Mouse (Mus musculus) hindbrain, embryonic 11.5 days (tissue): Measurements from ENCODE around the gene Nr4a1. TPM values are rescaled to one million over a fixed set of nuclear protein-coding genes. Genes with fewer than 3 reads are reported as not detected.
A peak's percentile ranks its signal among the peaks of the same experiment; 100 is the strongest.

Experiments
- ATAC-seq: fragments of 200-750 bp; cut with Nextera tagmentation; 2 replicates; pipeline ENCODE4 v1.8.0; 2017; ENCODE audit warnings: mild to moderate bottlenecking, moderate TSS enrichment, moderate library complexity; ENCODE audit not compliant: low FRiP score
- DNase-seq: peaks from one replicate; pipeline ENCODE4 v3.0.0-alpha.2; 2015; ENCODE audit warnings: low spot score
- H3K27ac ChIP-seq: fragments of 300-500 bp; sonication (generic); 2 replicates; pipeline ENCODE4 v1.5.1; 2014; ENCODE audit warnings: mild to moderate bottlenecking, low read depth, low read length
- H3K27me3 ChIP-seq: fragments of 300-500 bp; sonication (generic); 2 replicates; pipeline ENCODE4 v1.6.1; 2014; ENCODE audit warnings: mild to moderate bottlenecking, low read length, moderate library complexity, mixed read lengths; ENCODE audit not compliant: control insufficient read depth, insufficient read depth
- H3K36me3 ChIP-seq: fragments of 300-500 bp; sonication (generic); 2 replicates; pipeline ENCODE4 v1.6.1; 2014; ENCODE audit warnings: mild to moderate bottlenecking, low read length, moderate library complexity, mixed read lengths; ENCODE audit not compliant: control insufficient read depth, insufficient read depth
- H3K4me1 ChIP-seq: fragments of 300-500 bp; sonication (generic); replicated peaks from 2 replicates; pipeline ENCODE4 v1.6.1; 2014; ENCODE audit warnings: low read length, mixed read lengths; ENCODE audit not compliant: control insufficient read depth, insufficient read depth
- H3K4me2 ChIP-seq: fragments of 300-500 bp; sonication (generic); replicated peaks from 2 replicates; pipeline ENCODE4 v1.6.1; 2014; ENCODE audit warnings: mild to moderate bottlenecking, low read depth, low read length
- H3K4me3 ChIP-seq: fragments of 300-500 bp; sonication (generic); 2 replicates; pipeline ENCODE4 v1.5.1; 2014; ENCODE audit warnings: low read depth, low read length
- H3K9ac ChIP-seq: fragments of 300-500 bp; sonication (generic); 2 replicates; pipeline ENCODE4 v1.6.1; 2014; ENCODE audit warnings: low read depth, low read length
- H3K9me3 ChIP-seq: fragments of 300-500 bp; sonication (generic); 2 replicates; pipeline ENCODE4 v1.6.1; 2016; ENCODE audit warnings: low read length; ENCODE audit not compliant: control insufficient read depth
- WGBS: fragments of 180-500 bp; shearing (Covaris S2); extraction: QIAGEN DNeasy Blood & Tissue Kit; methylation state at CpG from one replicate; pipeline ENCODE4 v1.1.7; 2014; 5-methylcytosine and 5-hydroxymethylcytosine counted together
- polyA plus RNA-seq: library from polyadenylated mRNA; unstranded; fragments of >200 nt; fragmentation: Nextera tagmentation; extraction: Ambion mirVana; gene quantifications from 2 replicates; pipeline ENCODE4 v1.2.1, GENCODE M21; 2014

Nr4a1 gene
- polyA plus RNA-seq, 1 experiment from 2014 or later, result 2.2 TPM

- H3K27me3 ChIP-seq, result no peaks in the 10 kb centered on the region
- no peak overlapping the region for H3K4me2 ChIP-seq
- no peak overlapping the region for H3K4me3 ChIP-seq
- no peak for ATAC-seq
- H3K36me3 ChIP-seq, result no peaks in the 10 kb centered on the region
- H3K9me3 ChIP-seq, result no peaks in the 10 kb centered on the region
- WGBS, result 66% methylated on average over 3 of the region's 3 CpGs
- no peaks in the 10 kb centered on the region for H3K4me1 ChIP-seq
- no peak overlapping the region for H3K27ac ChIP-seq
- H3K9ac ChIP-seq, result no peak overlapping the region
- DNase-seq, result no peak
These were observed 10.1 kb upstream of the Nr4a1 start for GRCm38 (mm10) chr15:101244012-101244411.

GRCm38 (mm10) chr15:101246231-101247154 lies 7.6 kb upstream of the Nr4a1 start:
- no peaks in the 10 kb centered on the region for H3K4me1 ChIP-seq
- ATAC-seq (peak; percentile 99), DNase-seq (peak; percentile 95)
- H3K4me2 ChIP-seq, result peak overlapping the region; percentile 39
- WGBS, result 2% methylated on average over 53 of the region's 56 CpGs
- H3K36me3 ChIP-seq, result no peaks in the 10 kb centered on the region
- no peaks in the 10 kb centered on the region for H3K9me3 ChIP-seq
- H3K9ac ChIP-seq, result peak overlapping the region; percentile 47
- 0 out of 2 replicates have a peak overlapping the region, but pooled peaks have one; percentile 44 for H3K27ac ChIP-seq
- H3K4me3 ChIP-seq, result peak overlapping the region; percentile 28
- H3K27me3 ChIP-seq, result no peaks in the 10 kb centered on the region

- no peak for DNase-seq
- H3K9ac ChIP-seq, result no peak overlapping the region
- H3K4me3 ChIP-seq, result no peak overlapping the region
- H3K27me3 ChIP-seq, result no peaks in the 10 kb centered on the region
- no peaks in the 10 kb centered on the region for H3K36me3 ChIP-seq
- no peak overlapping the region for H3K4me2 ChIP-seq
- 83% methylated on average over 1 of the region's 1 CpGs for WGBS
- no peak overlapping the region for H3K27ac ChIP-seq
- no peak for ATAC-seq
- no peaks in the 10 kb centered on the region for H3K9me3 ChIP-seq
- H3K4me1 ChIP-seq, result no peaks in the 10 kb centered on the region
These were observed 6.9 kb upstream of the Nr4a1 start for GRCm38 (mm10) chr15:101247155-101247498.

GRCm38 (mm10) chr15:101248029-101248710 lies 5.9 kb upstream of the Nr4a1 start:
- H3K9ac ChIP-seq, result no peak overlapping the region
- no peak overlapping the region for H3K4me3 ChIP-seq
- 59% methylated on average over 5 of the region's 5 CpGs for WGBS
- H3K4me2 ChIP-seq, result no peak overlapping the region
- H3K4me1 ChIP-seq, result no peaks in the 10 kb centered on the region
- H3K27me3 ChIP-seq, result no peaks in the 10 kb centered on the region
- no peaks in the 10 kb centered on the region for H3K9me3 ChIP-seq
- DNase-seq, result no peak
- H3K27ac ChIP-seq, result no peak overlapping the region
- no peak for ATAC-seq
- H3K36me3 ChIP-seq, result no peaks in the 10 kb centered on the region

GRCm38 (mm10) chr15:101250220-101250800 lies 3.8 kb upstream of the Nr4a1 start:
- no peaks in the 10 kb centered on the region for H3K27me3 ChIP-seq
- ATAC-seq (no peak), DNase-seq (no peak)
- no peak overlapping the region for H3K4me2 ChIP-seq
- WGBS, result 82% methylated on average over 9 of the region's 9 CpGs
- H3K9me3 ChIP-seq, result no peaks in the 10 kb centered on the region
- H3K4me1 ChIP-seq, result no peaks in the 10 kb centered on the region
- no peak overlapping the region for H3K4me3 ChIP-seq
- H3K27ac ChIP-seq, result no peak overlapping the region
- H3K9ac ChIP-seq, result no peak overlapping the region
- no peaks in the 10 kb centered on the region for H3K36me3 ChIP-seq

GRCm38 (mm10) chr15:101251930-101252329 lies 2.1 kb upstream of the Nr4a1 start:
- Histone ChIP-seq H3K36me3 (no peaks in the 10 kb centered on the region), H3K27me3 (no peaks in the 10 kb centered on the region), H3K4me3 (no peak overlapping the region), H3K27ac (no peak overlapping the region), H3K9ac (no peak overlapping the region), H3K4me2 (no peak overlapping the region), H3K9me3 (no peaks in the 10 kb centered on the region), H3K4me1 (no peaks in the 10 kb centered on the region)
- DNase-seq (no peak), ATAC-seq (no peak)
- WGBS, result 89% methylated on average over 5 of the region's 5 CpGs

GRCm38 (mm10) chr15:101252614-101253013 lies 1.5 kb upstream of the Nr4a1 start:
- H3K4me1 ChIP-seq, result no peaks in the 10 kb centered on the region
- H3K4me2 ChIP-seq, result no peak overlapping the region
- no peaks in the 10 kb centered on the region for H3K27me3 ChIP-seq
- ATAC-seq, result no peak
- no peak overlapping the region for H3K9ac ChIP-seq
- no peaks in the 10 kb centered on the region for H3K36me3 ChIP-seq
- 84% methylated on average over 6 of the region's 6 CpGs for WGBS
- no peak overlapping the region for H3K27ac ChIP-seq
- DNase-seq, result no peak
- no peaks in the 10 kb centered on the region for H3K9me3 ChIP-seq
- no peak overlapping the region for H3K4me3 ChIP-seq

DNA sequence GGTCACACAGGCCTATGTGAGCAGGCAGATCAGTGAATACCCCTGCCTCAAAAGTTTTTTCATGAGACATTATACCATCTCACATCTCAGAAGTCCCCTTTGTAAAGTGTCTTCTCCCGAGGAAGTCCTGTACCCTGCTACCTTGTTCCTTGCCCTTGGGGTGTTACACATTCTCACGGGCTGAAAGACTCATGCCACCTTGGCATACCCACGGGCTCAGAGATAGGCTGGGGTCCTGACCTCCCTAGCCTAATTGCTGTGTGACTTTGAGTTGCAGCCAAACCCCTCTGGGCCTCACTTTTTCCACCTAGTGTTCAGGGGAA lies 545 bp upstream of the Nr4a1 start:
- H3K36me3 ChIP-seq, result no peaks in the 10 kb centered on the region; the same call in 1 of the 2 replicates
- H3K4me3 ChIP-seq, result peak overlapping the region; percentile 57
- DNase-seq (no peak), ATAC-seq (0 out of 2 replicates have a peak, but pooled peaks have one; percentile 14)
- no peaks in the 10 kb centered on the region for H3K4me1 ChIP-seq
- H3K9ac ChIP-seq, result peak overlapping the region; percentile 74
- no peak overlapping the region for H3K27ac ChIP-seq
- H3K27me3 ChIP-seq, result no peaks in the 10 kb centered on the region
- 41% methylated on average over 3 of the region's 3 CpGs for WGBS
- no peaks in the 10 kb centered on the region for H3K9me3 ChIP-seq
- peak overlapping the region; percentile 91 for H3K4me2 ChIP-seq
